Mouse (Mus musculus): ENCODE measurements around the gene Stra8.

GRCm38 (mm10) chr6:34900990-34901389, 19.0 kb upstream of the Stra8 start:
- TF ChIP-seq CTCF (IDR thresholded peaks at IDR 0.05; ENCODE audit: low read depth) = no peak
- no peak for TF ChIP-seq EP300 (IDR thresholded peaks at IDR 0.05; ENCODE audit: low read depth)

Measured in heart, postnatal 0 days (tissue).